Mouse (Mus musculus) intestine, embryonic 16.5 days (tissue): ENCODE measurements around the gene Mars2. TPM values are rescaled to one million over a fixed set of nuclear protein-coding genes. Genes with fewer than 3 reads are reported as not detected.

ENCODE experiments used
- ATAC-seq: fragments of 200-750 bp; cut with Nextera tagmentation; 2 replicates; pipeline ENCODE4 v1.8.0; 2017; ENCODE audit warnings: moderate TSS enrichment, moderate library complexity
- H3K27ac ChIP-seq: fragments of 300-500 bp; sonication (generic); 2 replicates; pipeline ENCODE4 v1.5.1; 2014; ENCODE audit warnings: mild to moderate bottlenecking, low read length
- H3K27me3 ChIP-seq: fragments of 300-500 bp; sonication (generic); replicated peaks from 2 replicates; pipeline ENCODE4 v1.6.1; 2014; ENCODE audit warnings: low read length, control low read depth, mixed read lengths; ENCODE audit not compliant: control insufficient read depth, insufficient read depth
- H3K36me3 ChIP-seq: fragments of 300-500 bp; sonication (generic); 2 replicates; pipeline ENCODE4 v1.6.1; 2014; ENCODE audit warnings: low read length, control low read depth; ENCODE audit not compliant: control insufficient read depth, insufficient read depth
- H3K4me1 ChIP-seq: fragments of 300-500 bp; sonication (generic); 2 replicates; pipeline ENCODE4 v1.6.1; 2014; ENCODE audit warnings: low read length, control low read depth, mixed read lengths; ENCODE audit not compliant: control insufficient read depth, insufficient read depth
- H3K4me2 ChIP-seq: fragments of 300-500 bp; sonication (generic); 2 replicates; pipeline ENCODE4 v1.6.1; 2014; ENCODE audit warnings: low read depth, low read length, control low read depth
- H3K4me3 ChIP-seq: fragments of 300-500 bp; sonication (generic); 2 replicates; pipeline ENCODE4 v1.5.1; 2014; ENCODE audit warnings: mild to moderate bottlenecking, low read length
- H3K9ac ChIP-seq: fragments of 300-500 bp; sonication (generic); 2 replicates; pipeline ENCODE4 v1.6.1; 2014; ENCODE audit warnings: low read depth, low read length
- H3K9me3 ChIP-seq: fragments of 300-500 bp; sonication (generic); 2 replicates; pipeline ENCODE4 v1.6.1; 2016; ENCODE audit warnings: low read length, control low read depth; ENCODE audit not compliant: control insufficient read depth
- WGBS: fragments of 180-500 bp; shearing (Covaris S2); extraction: QIAGEN DNeasy Blood & Tissue Kit; methylation state at CpG from one replicate; pipeline ENCODE4 v1.1.7; 2014; 5-methylcytosine and 5-hydroxymethylcytosine counted together
- polyA plus RNA-seq: library from polyadenylated mRNA; unstranded; fragments of >200 nt; fragmentation: Nextera tagmentation; extraction: Ambion mirVana; gene quantifications from 2 replicates; pipeline ENCODE4 v1.2.1, GENCODE M21; 2015

The Mars2 gene
- polyA plus RNA-seq, 1 experiment from 2014 or later, result 5.4 TPM

- Histone ChIP-seq H3K4me2 (no peak overlapping the region), H3K27me3 (no peaks in the 10 kb centered on the region), H3K27ac (peak overlapping the region; percentile 49), H3K4me1 (0 out of 2 replicates have a peak, but pooled peaks cover 4% of the 10 kb centered on the region), H3K9me3 (no peaks in the 10 kb centered on the region), H3K9ac (no peak overlapping the region; the same call in 1 of the 2 replicates), H3K36me3 (no peaks in the 10 kb centered on the region), H3K4me3 (no peak overlapping the region)
- WGBS, result 58% methylated on average over 18 of the region's 18 CpGs
- peak; percentile 56 for ATAC-seq
Measured at GRCm38 (mm10) chr1:55201850-55202752, 34.9 kb upstream of the Mars2 start.

GRCm38 (mm10) chr1:55205808-55206327, 31.1 kb upstream of the Mars2 start:
- 72% methylated on average over 5 of the region's 5 CpGs for WGBS
- H3K4me1 ChIP-seq, result 0 out of 2 replicates have a peak, but pooled peaks cover 4% of the 10 kb centered on the region
- H3K27ac ChIP-seq, result no peak overlapping the region
- no peak overlapping the region for H3K4me3 ChIP-seq
- no peak for ATAC-seq
- H3K9ac ChIP-seq, result no peak overlapping the region
- H3K9me3 ChIP-seq, result no peaks in the 10 kb centered on the region
- H3K36me3 ChIP-seq, result no peaks in the 10 kb centered on the region
- H3K4me2 ChIP-seq, result no peak overlapping the region
- H3K27me3 ChIP-seq, result no peaks in the 10 kb centered on the region

GRCm38 (mm10) chr1:55207561-55207960, 29.4 kb upstream of the Mars2 start:
- Histone ChIP-seq H3K4me1 (no peaks in the 10 kb centered on the region), H3K36me3 (no peaks in the 10 kb centered on the region), H3K4me2 (no peak overlapping the region), H3K9ac (no peak overlapping the region), H3K4me3 (no peak overlapping the region), H3K27me3 (no peaks in the 10 kb centered on the region), H3K9me3 (no peaks in the 10 kb centered on the region), H3K27ac (no peak overlapping the region)
- ATAC-seq, result no peak
- 88% methylated on average over 6 of the region's 6 CpGs for WGBS

GRCm38 (mm10) chr1:55208500-55209140, 28.4 kb upstream of the Mars2 start:
- no peak for ATAC-seq
- no peaks in the 10 kb centered on the region for H3K9me3 ChIP-seq
- no peak overlapping the region for H3K4me2 ChIP-seq
- H3K9ac ChIP-seq, result no peak overlapping the region
- no peak overlapping the region for H3K27ac ChIP-seq
- no peaks in the 10 kb centered on the region for H3K36me3 ChIP-seq
- no peaks in the 10 kb centered on the region for H3K4me1 ChIP-seq
- H3K4me3 ChIP-seq, result no peak overlapping the region
- no peaks in the 10 kb centered on the region for H3K27me3 ChIP-seq
- 73% methylated on average over 5 of the region's 5 CpGs for whole genome bisulfite sequencing

- no peaks in the 10 kb centered on the region for H3K36me3 ChIP-seq
- no peaks in the 10 kb centered on the region for H3K9me3 ChIP-seq
- H3K9ac ChIP-seq, result no peak overlapping the region
- no peak overlapping the region for H3K27ac ChIP-seq
- no peaks in the 10 kb centered on the region for H3K4me1 ChIP-seq
- peak; percentile 28; the same call in 1 of the 2 replicates for ATAC-seq
- no peaks in the 10 kb centered on the region for H3K27me3 ChIP-seq
- no peak overlapping the region for H3K4me3 ChIP-seq
- no peak overlapping the region for H3K4me2 ChIP-seq
- WGBS, result 49% methylated on average over 12 of the region's 12 CpGs
Measured at GRCm38 (mm10) chr1:55210202-55210965, 26.6 kb upstream of the Mars2 start.

- 84% methylated on average over 8 of the region's 8 CpGs for WGBS
- Histone ChIP-seq H3K4me1 (no peaks in the 10 kb centered on the region), H3K27me3 (no peaks in the 10 kb centered on the region), H3K9me3 (no peaks in the 10 kb centered on the region), H3K4me3 (no peak overlapping the region), H3K36me3 (no peaks in the 10 kb centered on the region), H3K9ac (no peak overlapping the region), H3K27ac (no peak overlapping the region), H3K4me2 (no peak overlapping the region)
- ATAC-seq, result no peak
Measured at GRCm38 (mm10) chr1:55211081-55211480, 25.9 kb upstream of the Mars2 start.

GRCm38 (mm10) chr1:55212771-55213170, 24.2 kb upstream of the Mars2 start:
- peaks cover 4% of the 10 kb centered on the region; the same call in 1 of the 2 replicates for H3K4me1 ChIP-seq
- no peak overlapping the region for H3K4me3 ChIP-seq
- H3K9ac ChIP-seq, result no peak overlapping the region
- ATAC-seq, result no peak
- no peaks in the 10 kb centered on the region for H3K36me3 ChIP-seq
- H3K9me3 ChIP-seq, result no peaks in the 10 kb centered on the region
- no peaks in the 10 kb centered on the region for H3K27me3 ChIP-seq
- H3K27ac ChIP-seq, result no peak overlapping the region
- WGBS, result 86% methylated on average over 4 of the region's 4 CpGs
- H3K4me2 ChIP-seq, result no peak overlapping the region

GRCm38 (mm10) chr1:55213475-55213874, 23.5 kb upstream of the Mars2 start:
- WGBS, result 37% methylated on average over 6 of the region's 6 CpGs
- ATAC-seq, result peak; percentile 66

GRCm38 (mm10) chr1:55213936-55214335, 23.0 kb upstream of the Mars2 start:
- Histone ChIP-seq H3K36me3 (no peaks in the 10 kb centered on the region), H3K27me3 (no peaks in the 10 kb centered on the region), H3K9me3 (no peaks in the 10 kb centered on the region), H3K4me2 (no peak overlapping the region; the same call in 1 of the 2 replicates), H3K27ac (no peak overlapping the region), H3K9ac (no peak overlapping the region), H3K4me1 (peaks cover 4% of the 10 kb centered on the region; the same call in 1 of the 2 replicates), H3K4me3 (no peak overlapping the region)
- ATAC-seq, result peak; percentile 61; the same call in 1 of the 2 replicates
- WGBS, result 75% methylated on average over 6 of the region's 6 CpGs

More at GRCm38 (mm10) chr1:55213475-55213874, 23.5 kb upstream of the Mars2 start:
- Histone ChIP-seq H3K4me2 (no peak overlapping the region; the same call in 1 of the 2 replicates), H3K27ac (no peak overlapping the region), H3K4me1 (peaks cover 4% of the 10 kb centered on the region; the same call in 1 of the 2 replicates), H3K4me3 (no peak overlapping the region), H3K9me3 (no peaks in the 10 kb centered on the region), H3K9ac (no peak overlapping the region), H3K27me3 (no peaks in the 10 kb centered on the region), H3K36me3 (no peaks in the 10 kb centered on the region)
